Mouse (Mus musculus): ENCODE data around the gene Pcdh8.

Pcdh8 gene

GRCm38 (mm10) chr14:79771094-79771535 lies at the start of gene Pcdh8:
Gene Pcdh8, minus strand, starts transcription at chr14:79771312.
- DNase-seq: peak; percentile 74

- DNase-seq: no peak
Measured at GRCm38 (mm10) chr14:79814709-79815108, 43.6 kb upstream of the Pcdh8 start.

- DNase-seq: no peak
Measured at GRCm38 (mm10) chr14:79814084-79814483, 43.0 kb upstream of the Pcdh8 start.

- DNase-seq: no peak
Measured at GRCm38 (mm10) chr14:79793179-79793578, 22.1 kb upstream of the Pcdh8 start.

GRCm38 (mm10) chr14:79789535-79789934 lies 18.4 kb upstream of the Pcdh8 start:
- DNase-seq: no peak

- no peak for DNase-seq
Measured at GRCm38 (mm10) chr14:79788656-79789204, 17.6 kb upstream of the Pcdh8 start.

GRCm38 (mm10) chr14:79787918-79788317 lies 16.8 kb upstream of the Pcdh8 start:
- no peak for DNase-seq

GRCm38 (mm10) chr14:79785400-79785799 lies 14.3 kb upstream of the Pcdh8 start:
- no peak for DNase-seq

GRCm38 (mm10) chr14:79780889-79781288 lies 9.8 kb upstream of the Pcdh8 start:
- no peak for DNase-seq

- no peak for DNase-seq
Measured at GRCm38 (mm10) chr14:79780332-79780731, 9.2 kb upstream of the Pcdh8 start.

- DNase-seq: no peak
Measured at GRCm38 (mm10) chr14:79779841-79780240, 8.7 kb upstream of the Pcdh8 start.

- no peak for DNase-seq
Measured at GRCm38 (mm10) chr14:79773425-79774391, 2.6 kb upstream of the Pcdh8 start.

GRCm38 (mm10) chr14:79771802-79772511 lies 845 bp upstream of the Pcdh8 start:
- no peak for DNase-seq

GRCm38 (mm10) chr14:79770306-79771093 lies 612 bp downstream of the Pcdh8 start:
- no peak for DNase-seq

GRCm38 (mm10) chr14:79769618-79770017 lies 1.5 kb downstream of the Pcdh8 start:
- DNase-seq: peak; percentile 85

GRCm38 (mm10) chr14:79768996-79769395 lies 2.1 kb downstream of the Pcdh8 start:
- no peak for DNase-seq

GRCm38 (mm10) chr14:79768076-79768830 lies 2.9 kb downstream of the Pcdh8 start:
- DNase-seq: no peak

- DNase-seq: no peak
Measured at GRCm38 (mm10) chr14:79767601-79768000, 3.5 kb downstream of the Pcdh8 start.

GRCm38 (mm10) chr14:79765196-79765765 lies 5.8 kb downstream of the Pcdh8 start:
- no peak for DNase-seq

- no peak for DNase-seq
Measured at GRCm38 (mm10) chr14:79754601-79755222, 16.4 kb downstream of the Pcdh8 start.

- DNase-seq: no peak
Measured at GRCm38 (mm10) chr14:79754157-79754556, 17.0 kb downstream of the Pcdh8 start.

All from kidney, adult 18-20 months (tissue).